Mouse (Mus musculus) liver, adult (tissue): ENCODE measurements around the gene Helz2.

Experiments used
- GATA4 ChIP-seq: IDR thresholded peaks from 2 replicates; pipeline ENCODE4 v1.6.1; 2014; ENCODE audit warnings: mild to moderate bottlenecking, low read length; ENCODE audit not compliant: insufficient replicate concordance

Helz2 gene

DNA sequence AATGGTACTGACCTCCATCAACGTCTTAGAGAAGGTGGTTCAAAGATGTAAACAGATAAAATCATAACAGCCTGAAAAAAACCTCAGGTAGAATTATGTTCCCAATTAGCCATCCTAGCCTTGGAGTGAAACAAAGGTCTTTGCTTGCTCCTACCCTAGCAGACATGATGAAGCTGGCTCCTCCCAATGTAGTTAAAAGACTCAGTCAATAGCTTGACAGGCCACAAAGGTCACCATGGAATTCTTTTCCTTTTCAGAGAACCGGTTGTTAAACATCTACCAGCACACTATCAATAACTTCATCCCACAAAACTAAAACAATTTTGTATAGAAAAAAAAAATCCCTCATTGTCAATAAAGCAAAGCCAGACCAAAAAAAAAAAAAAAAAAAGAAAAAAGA lies 3.2 kb upstream of the Helz2 start:
- TF ChIP-seq GATA4, result no peak

DNA sequence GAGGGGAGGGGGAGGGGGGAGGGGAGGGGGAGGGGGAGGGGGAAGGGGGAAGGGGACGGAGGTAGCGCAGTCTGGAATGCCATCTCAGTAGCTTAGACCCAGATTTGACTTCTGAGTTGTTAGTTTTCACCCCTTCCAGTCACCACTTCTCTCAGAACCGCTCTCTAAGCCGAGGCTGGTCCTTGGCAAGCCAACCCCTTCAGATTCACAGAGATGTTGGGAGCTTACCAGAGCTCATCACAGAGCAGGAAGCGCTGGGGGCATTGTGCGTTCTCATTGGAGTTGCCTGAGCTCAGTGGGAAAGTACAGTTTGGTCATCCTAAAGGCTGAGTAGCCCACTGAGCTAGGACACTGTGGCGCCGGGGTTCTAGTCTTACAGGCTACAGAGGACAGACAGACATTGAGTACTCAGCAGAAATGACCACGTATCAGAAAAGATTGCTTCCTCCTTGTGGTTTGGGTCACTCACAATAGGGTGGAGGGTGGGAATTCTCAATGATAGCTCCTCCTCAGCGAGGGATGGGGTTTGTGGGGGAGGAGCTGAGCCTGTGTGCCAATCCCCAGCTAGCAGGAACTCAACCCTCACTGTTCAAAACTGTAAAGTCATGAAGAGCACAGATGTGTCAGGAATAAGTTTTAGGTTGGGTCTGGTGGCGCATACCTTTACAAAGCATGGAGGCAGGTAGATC lies 2.0 kb upstream of the Helz2 start:
- TF ChIP-seq GATA4, result peak; percentile 7; the same call in 1 of the 2 replicates

- TF ChIP-seq GATA4, result no peak
These were observed 463 bp upstream of the Helz2 start for GRCm38 (mm10) chr2:181242314-181242665.

GRCm38 (mm10) chr2:181240806-181241440 lies 904 bp downstream of the Helz2 start:
- TF ChIP-seq GATA4, result no peak

- no peak for TF ChIP-seq GATA4
These were observed 2.6 kb downstream of the Helz2 start for GRCm38 (mm10) chr2:181239261-181239660.

DNA sequence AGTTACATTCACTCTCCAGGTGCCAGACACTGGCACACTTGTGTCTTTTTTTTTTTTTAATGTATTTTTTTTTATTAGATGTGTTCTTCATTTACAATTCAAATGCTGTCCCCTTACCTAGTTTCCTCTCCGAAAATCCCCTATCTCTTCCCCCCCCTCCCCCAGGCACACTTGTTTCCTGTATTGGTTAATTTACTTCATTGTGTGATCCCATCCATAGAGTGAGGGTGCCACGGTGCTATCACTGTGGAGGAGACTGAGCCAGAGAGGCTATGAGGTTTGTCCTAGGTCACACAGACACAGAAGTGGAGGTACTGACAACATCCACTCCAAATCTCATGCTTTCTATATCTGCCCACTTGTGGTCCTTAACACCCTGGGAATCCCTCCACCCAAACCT lies 3.0 kb downstream of the Helz2 start:
- no peak for TF ChIP-seq GATA4

GRCm38 (mm10) chr2:181238091-181238610 lies 3.7 kb downstream of the Helz2 start:
- no peak for TF ChIP-seq GATA4

DNA sequence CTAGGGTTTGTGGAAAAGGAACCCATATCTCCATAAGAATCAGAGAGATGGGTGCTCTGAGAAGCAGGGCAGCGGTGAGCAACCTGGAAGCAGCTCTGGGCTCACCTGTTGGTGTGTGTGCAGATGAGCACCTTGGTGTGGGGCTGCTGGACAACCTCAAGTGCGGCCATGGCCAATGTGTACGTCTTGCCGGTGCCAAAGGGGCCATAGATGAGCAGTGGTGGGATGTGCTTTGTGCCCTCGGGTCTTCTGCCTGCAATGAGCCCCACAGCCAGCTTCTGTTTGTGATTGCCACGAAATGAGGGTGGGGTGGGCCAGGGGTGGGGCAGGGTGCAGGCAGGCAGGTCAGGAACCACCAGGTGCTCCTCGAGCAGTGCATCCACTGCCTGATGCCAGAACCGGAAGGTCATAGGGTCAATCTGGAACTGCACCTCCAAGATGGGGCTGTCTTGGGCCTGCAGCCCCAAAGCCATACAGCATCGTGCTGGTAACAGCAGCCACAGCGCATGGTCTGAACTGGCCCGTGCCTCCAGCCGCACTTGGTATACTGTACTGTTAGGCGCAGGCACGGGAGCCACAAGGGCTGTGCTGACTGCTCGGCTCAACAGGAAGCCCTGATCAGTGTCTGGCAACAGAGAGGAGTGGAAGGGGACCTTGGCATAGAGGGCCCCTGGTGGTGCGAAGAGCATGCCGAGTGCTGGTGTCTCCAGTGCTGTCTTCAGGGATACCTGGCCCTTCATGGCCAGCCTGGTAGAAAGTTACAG lies 4.4 kb downstream of the Helz2 start:
- no peak for TF ChIP-seq GATA4

DNA sequence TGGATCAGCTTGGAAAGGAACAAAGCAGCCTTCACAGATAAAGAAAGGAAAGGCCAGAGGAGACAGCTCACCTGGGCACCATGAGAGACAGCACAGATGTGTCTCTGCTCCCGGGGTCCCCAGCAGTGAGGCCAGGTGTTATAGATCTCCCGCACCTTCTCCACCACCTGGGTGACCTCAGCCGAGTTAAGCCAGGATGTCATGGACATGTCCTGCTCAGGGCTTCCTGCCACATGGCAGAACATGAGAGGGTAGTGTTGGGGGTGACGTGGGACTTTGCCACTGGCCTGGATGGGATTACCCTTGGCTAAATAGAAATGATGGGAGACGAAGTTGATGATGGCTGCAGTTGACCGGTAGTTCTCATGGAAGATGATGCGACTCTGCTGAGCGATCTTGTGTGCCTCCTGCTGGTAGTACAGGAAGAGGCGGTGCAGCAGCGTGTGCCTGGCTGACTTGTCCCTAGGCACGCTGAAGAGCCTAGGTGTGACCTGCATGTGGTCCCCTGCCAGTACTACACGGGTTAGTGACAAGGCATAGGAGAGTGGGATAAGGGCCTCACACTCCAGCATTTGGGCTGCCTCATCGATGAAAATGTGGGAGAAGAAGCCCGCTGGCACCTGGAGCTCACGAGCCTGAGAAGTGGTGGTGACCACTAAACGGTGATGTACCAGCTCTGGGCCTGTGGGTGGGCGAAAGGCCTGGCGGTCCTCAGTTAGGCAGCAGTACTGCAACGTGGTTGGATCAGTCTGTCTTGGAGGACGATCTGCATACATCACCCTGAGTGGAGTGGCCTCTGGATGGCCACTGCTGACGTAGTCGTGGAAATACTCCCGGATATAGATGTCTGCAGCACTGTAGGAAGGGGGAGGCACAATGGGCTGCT lies 5.9 kb downstream of the Helz2 start:
- no peak for TF ChIP-seq GATA4

DNA sequence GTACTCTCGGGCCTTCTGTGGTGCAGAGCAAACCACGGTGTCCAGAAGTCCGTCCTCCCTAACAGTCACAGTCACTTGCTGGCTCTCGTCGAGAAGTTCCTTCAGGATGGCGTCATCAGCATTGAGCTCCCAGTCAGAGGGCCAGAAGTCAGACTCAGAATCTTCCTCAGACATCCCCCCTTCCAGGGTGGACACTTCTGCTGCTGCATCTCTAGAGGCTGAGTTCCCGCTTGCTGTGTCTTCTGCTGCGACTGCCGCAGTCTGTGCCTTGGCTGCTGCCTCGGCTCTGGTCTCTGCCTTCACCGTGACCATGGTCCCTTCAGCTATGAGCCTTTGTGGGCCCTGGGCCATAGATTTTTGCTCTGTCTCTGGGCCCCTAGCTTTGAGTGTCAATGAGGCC lies 7.1 kb downstream of the Helz2 start:
- TF ChIP-seq GATA4, result no peak

DNA sequence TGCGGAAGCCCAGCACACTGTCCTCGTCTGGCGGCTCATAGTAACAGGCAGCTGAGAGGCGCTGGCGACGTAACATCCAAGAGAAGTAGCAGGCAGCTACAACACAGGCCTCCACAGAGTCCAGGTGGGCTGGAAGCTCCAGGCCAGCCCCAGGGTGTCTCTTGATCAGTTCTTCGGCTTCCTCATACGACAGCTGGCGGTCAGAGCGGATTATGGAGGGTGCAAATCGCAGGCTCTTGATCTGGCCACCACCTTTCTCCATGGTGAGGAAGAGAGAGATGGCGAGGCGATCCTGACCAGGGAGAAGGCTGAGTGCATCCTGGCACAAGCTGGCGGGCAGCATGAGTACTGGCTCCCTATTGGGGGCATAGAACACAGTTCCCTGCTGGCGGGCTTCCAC lies 8.4 kb downstream of the Helz2 start:
- TF ChIP-seq GATA4, result no peak

- TF ChIP-seq GATA4, result no peak
These were observed 10.7 kb downstream of the Helz2 start for GRCm38 (mm10) chr2:181231171-181231570.

DNA sequence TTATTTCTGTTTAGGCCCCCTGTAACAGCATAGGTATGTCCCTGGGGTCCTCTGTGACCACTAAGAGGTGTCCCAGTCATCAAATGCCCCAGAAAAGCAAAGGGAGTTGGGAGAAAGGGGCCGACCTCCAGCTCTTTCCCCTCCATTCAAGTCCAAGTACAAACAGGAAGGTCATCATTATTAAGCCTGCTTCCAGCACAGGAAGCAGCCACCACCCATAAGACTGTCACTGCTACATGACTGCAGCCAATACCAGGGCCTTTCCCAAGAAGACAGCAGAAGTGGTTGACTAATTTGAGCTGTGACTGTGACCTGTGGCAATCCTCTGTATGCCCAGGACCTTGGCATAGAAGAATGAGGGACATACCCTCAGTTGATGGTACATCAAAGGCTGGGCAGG lies 13.5 kb downstream of the Helz2 start:
- TF ChIP-seq GATA4, result no peak

- no peak for TF ChIP-seq GATA4
These were observed 14.7 kb downstream of the Helz2 start for GRCm38 (mm10) chr2:181227122-181227521.

GRCm38 (mm10) chr2:181224994-181225393 lies 16.8 kb downstream of the Helz2 start:
- no peak for TF ChIP-seq GATA4
